Mouse (Mus musculus): ENCODE data around the gene Copz1.

Copz1 gene

GRCm38 (mm10) chr15:103335040-103335439, 62.5 kb downstream of the Copz1 start:
- in situ Hi-C loops (cut with MboI, MseI): no loop called here

- in situ Hi-C loops (cut with MboI, MseI): no loop called here
Observed at GRCm38 (mm10) chr15:103335488-103336235, 63.1 kb downstream of the Copz1 start.

GRCm38 (mm10) chr15:103336996-103337667, 64.6 kb downstream of the Copz1 start:
- in situ Hi-C loops (cut with MboI, MseI): no loop called here

- in situ Hi-C loops (cut with MboI, MseI): no loop called here
Observed at GRCm38 (mm10) chr15:103338829-103339165, 66.3 kb downstream of the Copz1 start.

GRCm38 (mm10) chr15:103339166-103339960, 66.8 kb downstream of the Copz1 start:
- in situ Hi-C loops (cut with MboI, MseI): no loop called here

- in situ Hi-C loops (cut with MboI, MseI): no loop called here
Observed at GRCm38 (mm10) chr15:103339961-103340337, 67.4 kb downstream of the Copz1 start, which contains the start of gene Zfp385a. Gene Zfp385a, minus strand, starts transcription at chr15:103340093.

- in situ Hi-C loops (cut with MboI, MseI): no loop called here
Observed at GRCm38 (mm10) chr15:103340786-103341185, 68.3 kb downstream of the Copz1 start.

GRCm38 (mm10) chr15:103341547-103341946, 69.0 kb downstream of the Copz1 start:
- in situ Hi-C loops (cut with MboI, MseI): no loop called here

GRCm38 (mm10) chr15:103342415-103342814, 69.9 kb downstream of the Copz1 start:
- in situ Hi-C loops (cut with MboI, MseI): no loop called here

- in situ Hi-C loops (cut with MboI, MseI): no loop called here
Observed at GRCm38 (mm10) chr15:103343008-103343407, 70.5 kb downstream of the Copz1 start.

- in situ Hi-C loops (cut with MboI, MseI): no loop called here
Observed at GRCm38 (mm10) chr15:103343556-103343955, 71.0 kb downstream of the Copz1 start.

- in situ Hi-C loops (cut with MboI, MseI): no loop called here
Observed at GRCm38 (mm10) chr15:103345789-103346188, 73.3 kb downstream of the Copz1 start.

GRCm38 (mm10) chr15:103347275-103347684, 74.8 kb downstream of the Copz1 start:
- in situ Hi-C loops (cut with MboI, MseI): no loop called here

Measured in T-helper 1 cell (primary cell).